In genomic region chr12:15222497-15223170, GRCm38 (mm10) we compare ENCODE assay signal across 14 mouse cellular contexts.
DNase-seq lines count a peak whose midpoint lies in the region; ATAC-seq lines count a peak whose summit lies in the region.
"Had no signal": no experiment of that assay in that cellular context is flagged by ENCODE, and none has a peak within 500 bp of the region (broad histone marks: within the 10 kb centered on the region; RNA-seq: fewer than 3 reads in every experiment).

No protein-coding gene starts in this region.

- H3K4me2 ChIP-seq in hindbrain, embryonic 11.5 days (replicated peaks; ENCODE audit: low read depth, low read length), result no peak overlapping the region
- H3K4me2 ChIP-seq in forebrain, embryonic 15.5 days (replicated peaks), result no peak overlapping the region
- H3K4me2 ChIP-seq in midbrain, embryonic 16.5 days (ENCODE audit: low read length), result no peak overlapping the region
- H3K4me2 ChIP-seq: embryonic facial prominence, embryonic 15.5 days had no signal

- DNase-seq in hindbrain, embryonic 11.5 days (ENCODE audit: low spot score), result peak; percentile 21
- no peak for DNase-seq in hindbrain, embryonic 10.5 days (ENCODE audit: low spot score)
- peak; percentile 1 for DNase-seq in NIH3T3 (ENCODE audit: low read depth)
- DNase-seq in urinary bladder, postnatal 10 days (ENCODE audit: low spot score), result no peak
- DNase-seq: heart, adult 2 months; heart, postnatal 10 days; kidney, adult 18-20 months; thymus, postnatal 14 days had no signal

- H3K4me3 ChIP-seq in hindbrain, embryonic 11.5 days (ENCODE audit: low read depth, low read length), result no peak overlapping the region
- no peak overlapping the region for H3K4me3 ChIP-seq in hindbrain, embryonic 10.5 days
- no peak overlapping the region for H3K4me3 ChIP-seq in forebrain, embryonic 15.5 days
- H3K4me3 ChIP-seq in midbrain, embryonic 16.5 days (ENCODE audit: low read depth, low read length), result no peak overlapping the region
- H3K4me3 ChIP-seq: embryonic facial prominence, embryonic 15.5 days; heart, adult 2 months had no signal

- H3K4me1 ChIP-seq in hindbrain, embryonic 11.5 days (replicated peaks; ENCODE audit: control insufficient read depth, insufficient read depth, low read length), result no peaks in the 10 kb centered on the region
- H3K4me1 ChIP-seq in hindbrain, embryonic 10.5 days (replicated peaks), result no peaks in the 10 kb centered on the region
- peaks cover 7% of the 10 kb centered on the region; the same call in 1 of the 2 replicates for H3K4me1 ChIP-seq in forebrain, embryonic 15.5 days
- H3K4me1 ChIP-seq in midbrain, embryonic 16.5 days (ENCODE audit: control insufficient read depth, insufficient read depth, low read length), result 0 out of 2 replicates have a peak, but pooled peaks cover 2% of the 10 kb centered on the region
- H3K4me1 ChIP-seq: embryonic facial prominence, embryonic 15.5 days had no signal

- ATAC-seq in hindbrain, embryonic 11.5 days (ENCODE audit: low FRiP score), result peak; percentile 68; the same call in 1 of the 2 replicates
- 0 out of 2 replicates have a peak, but pooled peaks have one; percentile 58 for ATAC-seq in forebrain, embryonic 15.5 days (replicated peaks)
- peak; percentile 76 for ATAC-seq in midbrain, embryonic 16.5 days
- no peak for ATAC-seq in megakaryocyte progenitor cell, adult 5-6 weeks (replicated peaks; ENCODE audit: poor library complexity)
- ATAC-seq: CD4-positive, CD25-positive, alpha-beta regulatory T cell, adult 4 months; lung, postnatal 0 days had no signal

- 89% methylated on average over 5 of the region's 5 CpGs for WGBS in hindbrain, embryonic 11.5 days
- 90% methylated on average over 5 of the region's 5 CpGs for WGBS in hindbrain, embryonic 10.5 days
- WGBS in forebrain, embryonic 15.5 days, result 85% methylated on average over 5 of the region's 5 CpGs
- 77% methylated on average over 5 of the region's 5 CpGs for WGBS in midbrain, embryonic 16.5 days

- no peaks in the 10 kb centered on the region for H3K36me3 ChIP-seq in hindbrain, embryonic 11.5 days (ENCODE audit: control insufficient read depth, insufficient read depth, low read length)
- no peaks in the 10 kb centered on the region for H3K36me3 ChIP-seq in hindbrain, embryonic 10.5 days
- H3K36me3 ChIP-seq in forebrain, embryonic 15.5 days, result no peaks in the 10 kb centered on the region
- H3K36me3 ChIP-seq in midbrain, embryonic 16.5 days (ENCODE audit: control insufficient read depth, insufficient read depth, low read length), result no peaks in the 10 kb centered on the region
- H3K36me3 ChIP-seq: embryonic facial prominence, embryonic 15.5 days had no signal

- no peaks in the 10 kb centered on the region for H3K27me3 ChIP-seq in hindbrain, embryonic 11.5 days (ENCODE audit: control insufficient read depth, insufficient read depth, low read length)
- H3K27me3 ChIP-seq in hindbrain, embryonic 10.5 days (ENCODE audit: insufficient read depth, poor library complexity, severe bottlenecking), result no peaks in the 10 kb centered on the region
- no peaks in the 10 kb centered on the region for H3K27me3 ChIP-seq in forebrain, embryonic 15.5 days
- no peaks in the 10 kb centered on the region for H3K27me3 ChIP-seq in midbrain, embryonic 16.5 days (ENCODE audit: control insufficient read depth, insufficient read depth, low read depth, low read length)
- H3K27me3 ChIP-seq: embryonic facial prominence, embryonic 15.5 days had no signal

- no peak overlapping the region for H3K27ac ChIP-seq in hindbrain, embryonic 11.5 days (ENCODE audit: low read depth, low read length)
- no peak overlapping the region for H3K27ac ChIP-seq in hindbrain, embryonic 10.5 days
- H3K27ac ChIP-seq in forebrain, embryonic 15.5 days (replicated peaks), result no peak overlapping the region
- H3K27ac ChIP-seq in midbrain, embryonic 16.5 days (ENCODE audit: low read length), result no peak overlapping the region
- H3K27ac ChIP-seq: embryonic facial prominence, embryonic 15.5 days; heart, adult 2 months had no signal

- no peaks in the 10 kb centered on the region for H3K9me3 ChIP-seq in hindbrain, embryonic 11.5 days (ENCODE audit: control insufficient read depth, low read length)
- H3K9me3 ChIP-seq in hindbrain, embryonic 10.5 days, result no peaks in the 10 kb centered on the region
- no peaks in the 10 kb centered on the region for H3K9me3 ChIP-seq in forebrain, embryonic 15.5 days
- H3K9me3 ChIP-seq in midbrain, embryonic 16.5 days (replicated peaks; ENCODE audit: control insufficient read depth, low read length, poor library complexity, severe bottlenecking), result no peaks in the 10 kb centered on the region
- H3K9me3 ChIP-seq: embryonic facial prominence, embryonic 15.5 days had no signal

- H3K9ac ChIP-seq in hindbrain, embryonic 11.5 days (ENCODE audit: low read depth, low read length), result no peak overlapping the region
- H3K9ac ChIP-seq in forebrain, embryonic 15.5 days (replicated peaks), result no peak overlapping the region
- no peak overlapping the region for H3K9ac ChIP-seq in midbrain, embryonic 16.5 days (ENCODE audit: low read depth, low read length)
- H3K9ac ChIP-seq: embryonic facial prominence, embryonic 15.5 days had no signal

Comparison
In these comparisons a context has a peak if more than half of its experiments do, and no peak if none do; other contexts are left out.
1. DNase-seq: peak in hindbrain, embryonic 11.5 days (single experiment) and NIH3T3 (single experiment); none in hindbrain, embryonic 10.5 days (single experiment) and urinary bladder, postnatal 10 days (single experiment).